In the genomic region with DNA sequence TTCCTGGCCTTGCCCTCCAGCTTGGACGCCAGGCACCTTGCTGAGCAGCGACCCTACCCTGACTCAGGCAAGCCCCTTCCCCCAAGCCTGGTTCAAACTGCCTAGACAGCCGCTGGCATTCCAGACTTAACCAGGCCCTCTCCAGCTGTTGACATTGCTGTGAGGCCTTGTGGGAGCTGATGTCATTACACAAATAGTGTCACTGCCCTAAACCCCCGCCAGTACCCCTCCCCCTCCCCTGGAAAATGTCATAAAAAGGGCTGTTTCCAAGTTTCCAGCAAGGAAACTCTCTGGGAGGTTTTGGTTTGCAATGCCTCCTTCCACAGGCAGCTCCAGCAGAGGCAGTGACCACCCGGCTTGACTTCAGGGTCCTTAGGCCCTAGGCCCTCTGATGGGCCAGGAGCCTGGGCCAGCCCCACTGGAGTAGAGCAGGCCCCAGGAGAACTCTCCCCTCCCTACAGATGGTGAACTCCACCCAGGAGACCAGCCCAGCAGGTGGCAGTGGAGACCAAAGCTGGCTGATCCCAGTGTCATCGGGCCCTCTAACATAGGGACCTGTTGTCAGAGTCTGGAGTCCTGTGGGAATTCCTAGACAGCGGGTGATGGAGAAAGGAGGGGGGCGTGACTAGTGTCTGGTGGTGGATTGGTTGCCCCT, we compare ENCODE assay signal across 8 mouse cellular contexts.
A peak's percentile ranks its signal among the peaks of the same experiment; 100 is the strongest.
DNase-seq lines count a peak whose midpoint lies in the region; ATAC-seq lines count a peak whose summit lies in the region.

No protein-coding gene starts in this region.

- ATAC-seq in neural tube, embryonic 11.5 days (ENCODE audit: insufficient read depth, low FRiP score, low TSS enrichment), result no peak
- ATAC-seq in heart, embryonic 12.5 days (ENCODE audit: insufficient number of reproducible peaks, low FRiP score), result peak; percentile 45
- peak; percentile 52 for ATAC-seq in kidney, embryonic 15.5 days (replicated peaks; ENCODE audit: low FRiP score)

- 33% methylated on average over 8 of the region's 8 CpGs for WGBS in neural tube, embryonic 11.5 days
- 30% methylated on average over 8 of the region's 8 CpGs for WGBS in heart, embryonic 12.5 days
- WGBS in kidney, embryonic 15.5 days, result 29% methylated on average over 8 of the region's 8 CpGs

- H3K36me3 ChIP-seq in neural tube, embryonic 11.5 days (ENCODE audit: control insufficient read depth, insufficient read depth, low read length), result no peaks in the 10 kb centered on the region
- H3K36me3 ChIP-seq in heart, embryonic 12.5 days, result peaks cover 6% of the 10 kb centered on the region; the same call in 1 of the 2 replicates
- no peaks in the 10 kb centered on the region for H3K36me3 ChIP-seq in kidney, embryonic 15.5 days

- H3K4me3 ChIP-seq in neural tube, embryonic 11.5 days (ENCODE audit: low read depth, low read length), result no peak overlapping the region
- H3K4me3 ChIP-seq in heart, embryonic 12.5 days, result no peak overlapping the region
- H3K4me3 ChIP-seq in kidney, embryonic 15.5 days (replicated peaks), result no peak overlapping the region

- peaks cover 42% of the 10 kb centered on the region for H3K4me1 ChIP-seq in neural tube, embryonic 11.5 days (ENCODE audit: control insufficient read depth, insufficient read depth, low read length)
- peaks cover 54% of the 10 kb centered on the region for H3K4me1 ChIP-seq in heart, embryonic 12.5 days (replicated peaks)
- peaks cover 42% of the 10 kb centered on the region for H3K4me1 ChIP-seq in kidney, embryonic 15.5 days

- no peak overlapping the region for H3K4me2 ChIP-seq in neural tube, embryonic 11.5 days (ENCODE audit: low read depth)
- no peak overlapping the region for H3K4me2 ChIP-seq in heart, embryonic 12.5 days
- no peak overlapping the region for H3K4me2 ChIP-seq in kidney, embryonic 15.5 days

- peak overlapping the region; percentile 18; the same call in 1 of the 2 replicates for H3K9ac ChIP-seq in neural tube, embryonic 11.5 days (ENCODE audit: low read length)
- 0 out of 2 replicates have a peak overlapping the region, but pooled peaks have one; percentile 9 for H3K9ac ChIP-seq in heart, embryonic 12.5 days
- no peak overlapping the region for H3K9ac ChIP-seq in kidney, embryonic 15.5 days

- DNase-seq in neural tube, embryonic 11.5 days (ENCODE audit: low spot score), result peak; percentile 48
- no peak for DNase-seq in neural tube, embryonic 10.5 days (ENCODE audit: extremely low spot score, low spot score)
- DNase-seq in adrenal gland, postnatal 25 days, result peak; percentile 46
- DNase-seq in lung, postnatal 10 days, result peak; percentile 90
- peak; percentile 81 to 82 for DNase-seq in thymus, postnatal 36 days
- no peak for DNase-seq in spleen, postnatal 4 days (ENCODE audit: low spot score in 2 of 2)

- H3K27ac ChIP-seq in neural tube, embryonic 11.5 days (ENCODE audit: low read depth, low read length), result 0 out of 2 replicates have a peak overlapping the region, but pooled peaks have one; percentile 14
- H3K27ac ChIP-seq in heart, embryonic 12.5 days (ENCODE audit: poor library complexity, severe bottlenecking), result peak overlapping the region; percentile 59
- peak overlapping the region; percentile 56; the same call in 1 of the 2 replicates for H3K27ac ChIP-seq in kidney, embryonic 15.5 days

- no peaks in the 10 kb centered on the region for H3K9me3 ChIP-seq in neural tube, embryonic 11.5 days (ENCODE audit: control insufficient read depth, low read length)
- no peaks in the 10 kb centered on the region for H3K9me3 ChIP-seq in heart, embryonic 12.5 days (replicated peaks)
- no peaks in the 10 kb centered on the region for H3K9me3 ChIP-seq in kidney, embryonic 15.5 days (replicated peaks)

- no peaks in the 10 kb centered on the region for H3K27me3 ChIP-seq in neural tube, embryonic 11.5 days (ENCODE audit: control insufficient read depth, insufficient read depth, low read length)
- H3K27me3 ChIP-seq in heart, embryonic 12.5 days (replicated peaks), result no peaks in the 10 kb centered on the region
- H3K27me3 ChIP-seq in kidney, embryonic 15.5 days, result no peaks in the 10 kb centered on the region

Comparison
In these comparisons a context has a peak if more than half of its experiments do, and no peak if none do; other contexts are left out.
1. DNase-seq: peak in neural tube, embryonic 11.5 days (single experiment), adrenal gland, postnatal 25 days (single experiment), lung, postnatal 10 days (single experiment) and thymus, postnatal 36 days (2 of 2); none in neural tube, embryonic 10.5 days (single experiment) and spleen, postnatal 4 days (0 of 2).
2. Peak in every context shown above with its lines, with median percentiles within 50 percentile points of each other: H3K27ac ChIP-seq.